Mouse (Mus musculus) kidney, embryonic 16.5 days (tissue): ENCODE measurements at regions not wholly inside any gene's neighbourhood (a gene's known extent, or its start where the extent isn't known, plus 50 kb on each side); places are given as distances from the start of the nearest gene placed in this dataset.
"Not testable (repeated sequence)": the region's sequence is repeated elsewhere in the genome, so short reads cannot be mapped to it uniquely, and the experiment has no call there.

Experiments
- ATAC-seq: fragments of 200-750 bp; cut with Nextera tagmentation; 2 replicates; pipeline ENCODE4 v1.8.0; 2017; ENCODE audit warnings: moderate TSS enrichment; ENCODE audit not compliant: low FRiP score, low TSS enrichment
- H3K27ac ChIP-seq: fragments of 300-500 bp; sonication (generic); 2 replicates; pipeline ENCODE4 v1.5.1; 2014; ENCODE audit warnings: low read length
- H3K27me3 ChIP-seq: fragments of 300-500 bp; sonication (generic); 2 replicates; pipeline ENCODE4 v1.6.1; 2014; ENCODE audit warnings: low read length, control low read depth, mixed read lengths; ENCODE audit not compliant: insufficient read depth
- H3K36me3 ChIP-seq: fragments of 300-500 bp; sonication (generic); 2 replicates; pipeline ENCODE4 v1.6.1; 2014; ENCODE audit warnings: low read length, control low read depth, mixed read lengths; ENCODE audit not compliant: insufficient read depth
- H3K4me1 ChIP-seq: fragments of 300-500 bp; sonication (generic); 2 replicates; pipeline ENCODE4 v1.6.1; 2014; ENCODE audit warnings: low read length, control low read depth, mixed read lengths; ENCODE audit not compliant: insufficient read depth
- H3K4me2 ChIP-seq: fragments of 300-500 bp; sonication (generic); replicated peaks from 2 replicates; pipeline ENCODE4 v1.6.1; 2014; ENCODE audit warnings: low read depth, low read length
- H3K4me3 ChIP-seq: fragments of 300-500 bp; sonication (generic); 2 replicates; pipeline ENCODE4 v1.5.1; 2014; ENCODE audit warnings: mild to moderate bottlenecking, low read length
- H3K9ac ChIP-seq: fragments of 300-500 bp; sonication (generic); replicated peaks from 2 replicates; pipeline ENCODE4 v1.6.1; 2014; ENCODE audit warnings: low read length
- H3K9me3 ChIP-seq: fragments of 300-500 bp; sonication (generic); 2 replicates; pipeline ENCODE4 v1.6.1; 2016; ENCODE audit warnings: low read length, control low read depth
- WGBS: fragments of 180-500 bp; shearing (Covaris S2); extraction: QIAGEN DNeasy Blood & Tissue Kit; methylation state at CpG from one replicate; pipeline ENCODE4 v1.1.7; 2014; 5-methylcytosine and 5-hydroxymethylcytosine counted together

DNA sequence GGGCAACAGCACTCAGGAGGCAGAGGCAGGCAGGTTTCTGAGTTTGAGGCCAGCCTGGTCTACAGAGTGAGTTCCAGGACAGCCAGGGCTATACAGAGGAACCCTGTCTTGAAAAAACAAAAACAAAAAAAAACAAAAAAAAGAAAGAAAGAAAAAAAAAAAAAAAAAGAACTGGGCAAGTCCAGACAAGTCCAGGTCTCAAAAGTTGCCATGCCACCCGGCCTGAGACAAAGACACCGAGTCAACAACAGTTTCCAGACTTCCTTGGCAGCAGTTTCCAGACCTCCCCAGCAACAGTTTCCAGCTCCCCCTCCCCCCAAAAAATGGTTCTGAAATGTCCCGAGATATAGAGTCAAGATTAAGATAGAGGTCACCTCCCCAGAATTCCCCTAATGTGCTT lies 110.6 kb upstream of the Kcng1 start:
- not testable (repeated sequence) for H3K27ac ChIP-seq, H3K9me3 ChIP-seq, H3K27me3 ChIP-seq, H3K4me3 ChIP-seq, H3K4me2 ChIP-seq, H3K9ac ChIP-seq, H3K36me3 ChIP-seq, H3K4me1 ChIP-seq, ATAC-seq
- 69% methylated on average over 3 of the region's 3 CpGs for WGBS

DNA sequence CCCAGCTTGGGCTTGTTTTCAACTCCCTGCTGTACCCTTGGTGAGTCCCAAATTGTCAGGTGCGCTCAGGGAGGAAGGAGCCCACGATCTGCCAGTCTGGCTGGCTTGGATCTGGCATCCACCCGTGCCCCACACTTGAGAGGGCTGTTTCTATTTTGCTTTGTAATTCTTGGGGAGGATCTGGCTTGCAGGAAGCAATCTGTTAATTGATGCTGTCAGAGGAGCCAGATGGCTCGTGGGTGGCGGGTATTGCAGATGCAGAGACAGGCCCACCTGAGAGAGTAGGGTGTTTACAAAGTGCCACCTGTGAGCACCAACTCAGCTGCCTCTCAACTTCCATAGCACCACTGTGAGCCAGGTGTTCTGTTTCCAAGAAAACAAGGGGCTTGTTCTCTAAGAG lies 99.1 kb upstream of the Kcng1 start:
- WGBS: 59% methylated on average over 5 of the region's 5 CpGs
- no peaks in the 10 kb centered on the region for H3K27me3 ChIP-seq
- H3K4me2 ChIP-seq: no peak overlapping the region
- H3K27ac ChIP-seq: no peak overlapping the region
- no peaks in the 10 kb centered on the region for H3K4me1 ChIP-seq
- no peak for ATAC-seq
- no peak overlapping the region for H3K9ac ChIP-seq
- peaks cover 5% of the 10 kb centered on the region; the same call in 1 of the 2 replicates for H3K9me3 ChIP-seq
- H3K36me3 ChIP-seq: no peaks in the 10 kb centered on the region
- H3K4me3 ChIP-seq: no peak overlapping the region

DNA sequence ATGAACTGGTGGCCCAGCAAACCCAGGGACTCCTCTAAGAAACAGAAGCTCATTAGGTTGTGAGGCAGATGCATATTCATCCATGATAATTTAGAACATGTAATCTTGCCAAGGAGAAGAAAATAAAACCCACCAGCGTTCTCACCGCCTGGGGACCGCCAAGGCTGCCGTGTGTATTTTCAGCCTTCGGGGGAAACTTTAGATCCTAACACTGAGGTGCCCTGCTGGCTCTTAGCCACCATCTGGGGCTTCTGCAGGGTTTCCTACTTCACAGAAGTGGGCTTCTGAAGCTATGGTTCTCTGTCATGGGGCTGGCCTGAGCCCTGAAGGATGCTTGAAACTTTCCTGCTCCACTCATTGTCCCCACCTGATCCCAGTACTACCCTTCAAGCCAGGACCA lies 90.8 kb upstream of the Kcng1 start:
- no peak overlapping the region for H3K4me2 ChIP-seq
- H3K9me3 ChIP-seq: peaks cover 23% of the 10 kb centered on the region
- H3K9ac ChIP-seq: no peak overlapping the region
- no peak for ATAC-seq
- H3K4me1 ChIP-seq: no peaks in the 10 kb centered on the region
- H3K4me3 ChIP-seq: no peak overlapping the region
- no peak overlapping the region for H3K27ac ChIP-seq
- no peaks in the 10 kb centered on the region for H3K36me3 ChIP-seq
- H3K27me3 ChIP-seq: no peaks in the 10 kb centered on the region
- 92% methylated on average over 5 of the region's 5 CpGs for WGBS

DNA sequence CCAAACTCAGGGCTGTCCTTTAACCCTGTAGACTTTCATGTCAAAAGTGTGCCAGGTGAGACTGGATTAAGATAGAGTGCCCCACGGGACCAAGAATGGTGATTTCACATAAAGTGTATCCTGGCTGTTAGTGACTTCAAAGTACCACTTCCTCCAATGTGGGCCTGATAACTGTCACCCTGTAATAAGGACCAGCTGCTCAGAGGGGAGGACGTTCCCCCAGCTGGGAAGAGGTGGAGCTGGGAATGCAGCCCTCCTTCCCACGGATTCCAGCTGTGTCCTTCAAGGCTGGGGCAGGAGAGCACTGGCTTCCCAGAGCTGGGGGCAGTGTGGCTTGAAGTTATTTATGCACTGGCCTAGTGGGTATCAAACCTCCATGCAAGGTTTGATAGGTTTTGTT lies 89.7 kb upstream of the Kcng1 start:
- H3K4me1 ChIP-seq: no peaks in the 10 kb centered on the region
- H3K4me3 ChIP-seq: no peak overlapping the region
- no peak overlapping the region for H3K9ac ChIP-seq
- ATAC-seq: peak; percentile 74
- no peak overlapping the region for H3K27ac ChIP-seq
- H3K36me3 ChIP-seq: no peaks in the 10 kb centered on the region
- 10% methylated on average over 3 of the region's 3 CpGs for WGBS
- no peaks in the 10 kb centered on the region for H3K27me3 ChIP-seq
- H3K4me2 ChIP-seq: no peak overlapping the region
- H3K9me3 ChIP-seq: peaks cover 23% of the 10 kb centered on the region

DNA sequence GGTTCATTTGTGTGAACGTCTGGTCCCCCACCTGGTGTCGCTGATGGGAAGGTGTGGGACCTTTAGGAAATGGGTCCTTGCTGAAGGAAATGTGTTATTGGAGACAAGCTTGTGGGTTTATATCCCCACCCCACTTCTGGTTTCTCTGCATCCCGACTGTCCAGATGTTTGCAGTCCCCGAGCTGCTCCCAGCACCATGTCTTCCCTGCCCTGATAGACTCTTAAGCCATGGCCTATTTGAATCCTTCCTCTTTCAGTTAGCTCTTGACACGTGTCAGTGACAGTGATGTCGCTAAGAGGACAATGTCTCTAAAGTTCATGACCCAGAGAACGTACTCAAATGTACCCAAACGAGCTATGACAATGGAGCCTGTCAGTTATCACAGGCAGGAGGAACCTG lies 77.7 kb upstream of the Kcng1 start:
- H3K4me2 ChIP-seq: no peak overlapping the region
- no peaks in the 10 kb centered on the region for H3K9me3 ChIP-seq
- no peaks in the 10 kb centered on the region for H3K4me1 ChIP-seq
- no peak overlapping the region for H3K4me3 ChIP-seq
- H3K36me3 ChIP-seq: no peaks in the 10 kb centered on the region
- no peaks in the 10 kb centered on the region for H3K27me3 ChIP-seq
- ATAC-seq: no peak
- H3K27ac ChIP-seq: no peak overlapping the region
- H3K9ac ChIP-seq: no peak overlapping the region
- 63% methylated on average over 8 of the region's 8 CpGs for WGBS

DNA sequence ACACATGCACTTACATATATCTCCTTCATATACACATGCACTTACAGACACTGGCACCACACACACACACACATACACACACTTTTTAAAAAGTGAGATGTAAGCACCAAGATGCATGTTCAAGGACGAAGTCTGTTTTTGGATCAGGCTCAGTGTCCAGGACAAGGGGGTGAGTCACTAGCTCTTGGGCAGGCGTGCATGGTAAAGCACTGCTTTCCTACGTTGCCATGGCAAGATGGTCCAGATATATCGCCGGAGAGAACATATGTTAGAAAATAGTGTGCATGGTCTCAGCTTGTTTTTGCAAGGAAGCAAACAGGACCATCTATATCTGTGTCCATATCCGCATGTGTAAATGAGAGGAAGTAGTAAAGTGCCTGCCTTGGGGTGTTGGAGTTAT lies 77.0 kb upstream of the Kcng1 start:
- ATAC-seq: no peak
- no peak overlapping the region for H3K4me2 ChIP-seq
- no peaks in the 10 kb centered on the region for H3K36me3 ChIP-seq
- H3K4me1 ChIP-seq: no peaks in the 10 kb centered on the region
- no peak overlapping the region for H3K27ac ChIP-seq
- H3K9ac ChIP-seq: no peak overlapping the region
- H3K9me3 ChIP-seq: no peaks in the 10 kb centered on the region
- H3K4me3 ChIP-seq: no peak overlapping the region
- WGBS: 79% methylated on average over 6 of the region's 6 CpGs
- no peaks in the 10 kb centered on the region for H3K27me3 ChIP-seq

DNA sequence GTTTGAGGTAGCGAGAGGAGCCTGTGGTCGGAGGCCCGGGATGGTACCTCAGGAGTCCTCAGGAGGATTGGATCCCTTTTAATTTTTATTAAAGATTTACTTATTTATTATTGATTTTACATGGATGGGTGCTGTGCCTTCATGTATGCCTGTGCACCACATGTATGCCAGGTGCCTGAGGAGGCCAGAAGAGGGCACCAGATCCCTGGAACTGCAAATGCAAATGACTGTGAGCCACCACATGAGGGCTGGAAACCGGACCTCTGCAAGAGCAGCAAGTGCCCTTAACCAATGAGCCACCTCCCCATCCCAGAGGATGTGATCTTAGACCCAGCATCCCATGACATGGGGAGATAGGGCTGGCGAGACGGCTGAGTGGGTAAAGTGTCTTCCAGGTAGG lies 76.3 kb upstream of the Kcng1 start:
- no peak for ATAC-seq
- WGBS: 89% methylated on average over 6 of the region's 6 CpGs

DNA sequence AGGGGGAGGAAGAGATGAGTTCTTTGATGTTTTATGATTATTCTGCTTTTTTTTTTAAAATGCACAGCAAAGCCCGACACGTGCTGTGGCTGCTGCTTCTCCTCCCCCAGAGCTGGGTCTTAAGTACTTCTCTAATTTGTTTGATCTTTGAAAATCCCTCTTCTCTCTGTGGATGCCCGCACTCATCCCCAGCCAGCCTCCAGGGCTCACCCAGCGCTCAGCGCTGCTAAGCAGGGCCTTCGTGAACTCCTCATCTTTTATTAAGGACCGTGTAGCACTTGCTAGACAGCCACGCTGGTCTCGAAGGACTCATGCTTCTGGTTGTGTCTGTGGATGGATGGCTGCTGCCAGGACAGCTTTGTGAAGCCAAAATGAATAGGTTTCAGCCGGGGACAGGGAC lies 72.9 kb upstream of the Kcng1 start:
- Histone ChIP-seq H3K4me2 (no peak overlapping the region), H3K27me3 (no peaks in the 10 kb centered on the region), H3K36me3 (no peaks in the 10 kb centered on the region), H3K9me3 (no peaks in the 10 kb centered on the region), H3K4me3 (no peak overlapping the region), H3K9ac (no peak overlapping the region), H3K4me1 (no peaks in the 10 kb centered on the region), H3K27ac (no peak overlapping the region)
- no peak for ATAC-seq
- WGBS: 50% methylated on average over 10 of the region's 10 CpGs

More for the DNA sequence above, 76.3 kb upstream of the Kcng1 start:
- Histone ChIP-seq H3K4me3 (no peak overlapping the region), H3K4me2 (no peak overlapping the region), H3K9me3 (no peaks in the 10 kb centered on the region), H3K4me1 (no peaks in the 10 kb centered on the region), H3K27me3 (no peaks in the 10 kb centered on the region), H3K36me3 (no peaks in the 10 kb centered on the region), H3K9ac (no peak overlapping the region), H3K27ac (no peak overlapping the region)

DNA sequence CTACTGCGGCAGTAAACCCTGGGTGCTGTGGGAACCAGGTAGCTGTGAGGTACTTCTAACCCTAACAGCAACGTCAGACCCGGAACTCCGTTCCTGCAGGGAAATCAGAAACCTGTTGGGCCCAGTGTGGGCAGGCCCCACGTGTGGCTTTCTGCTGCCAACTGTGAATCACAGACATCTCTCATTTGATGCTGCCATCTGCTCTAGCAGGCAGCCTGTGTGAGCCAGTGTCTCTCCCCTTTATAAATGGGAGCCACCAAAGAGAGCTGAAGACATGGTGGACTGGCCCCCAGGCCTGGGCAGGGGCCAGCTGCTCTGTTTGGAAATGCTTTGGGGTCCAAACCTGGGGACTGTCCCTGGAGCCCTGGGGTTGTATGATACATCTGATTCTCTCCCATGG lies 71.1 kb upstream of the Kcng1 start:
- WGBS: 55% methylated on average over 5 of the region's 5 CpGs
- Histone ChIP-seq H3K4me3 (no peak overlapping the region), H3K27ac (no peak overlapping the region), H3K4me2 (no peak overlapping the region), H3K9me3 (no peaks in the 10 kb centered on the region), H3K9ac (no peak overlapping the region), H3K27me3 (no peaks in the 10 kb centered on the region), H3K4me1 (no peaks in the 10 kb centered on the region), H3K36me3 (no peaks in the 10 kb centered on the region)
- ATAC-seq: no peak

DNA sequence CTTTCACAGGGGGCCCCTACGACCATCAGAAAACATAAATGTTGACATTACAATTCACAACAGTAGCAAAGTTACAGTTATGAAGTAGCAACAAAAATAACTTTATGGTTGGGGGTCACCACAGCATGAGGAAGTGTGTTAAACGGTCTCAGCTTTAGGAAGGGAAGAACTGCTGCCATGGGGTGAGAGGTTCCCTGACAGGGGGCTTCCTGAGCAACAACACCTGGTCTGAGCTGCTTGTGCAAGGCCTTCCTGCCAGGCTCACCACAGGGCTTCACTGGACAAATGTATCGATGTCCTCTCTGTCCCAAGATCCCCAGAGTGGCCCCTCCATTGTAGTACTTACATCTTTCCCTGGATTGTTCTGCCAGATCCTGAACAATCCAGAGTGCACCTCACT lies 70.7 kb upstream of the Kcng1 start:
- Histone ChIP-seq H3K27ac (no peak overlapping the region), H3K4me1 (no peaks in the 10 kb centered on the region), H3K9ac (no peak overlapping the region), H3K36me3 (no peaks in the 10 kb centered on the region), H3K9me3 (no peaks in the 10 kb centered on the region), H3K4me2 (no peak overlapping the region), H3K4me3 (no peak overlapping the region), H3K27me3 (no peaks in the 10 kb centered on the region)
- no peak for ATAC-seq
- WGBS: 22% methylated on average over 3 of the region's 3 CpGs

DNA sequence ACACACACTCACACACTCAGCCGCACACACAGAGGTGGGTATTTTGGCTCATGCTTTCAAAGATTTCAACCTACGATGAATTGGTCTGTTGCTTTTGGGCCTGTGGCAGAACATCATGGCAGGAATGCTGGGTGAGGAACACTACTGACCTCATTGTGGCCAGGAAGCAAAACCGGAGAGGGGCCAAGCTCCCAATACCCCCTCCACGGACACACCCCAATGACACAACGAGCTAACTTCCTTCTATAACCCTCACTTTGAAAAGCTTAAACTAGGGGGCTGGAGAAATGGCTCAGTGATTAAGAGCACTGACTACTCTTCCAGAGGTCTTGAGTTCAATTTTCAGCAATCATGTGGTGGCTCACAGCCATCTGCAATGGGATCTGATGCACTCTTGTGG lies 63.8 kb upstream of the Kcng1 start:
- no peak overlapping the region for H3K27ac ChIP-seq
- no peak for ATAC-seq
- no peak overlapping the region for H3K4me3 ChIP-seq
- H3K4me2 ChIP-seq: no peak overlapping the region
- no peak overlapping the region for H3K9ac ChIP-seq
- H3K4me1 ChIP-seq: 0 out of 2 replicates have a peak, but pooled peaks cover 4% of the 10 kb centered on the region
- H3K9me3 ChIP-seq: no peaks in the 10 kb centered on the region
- WGBS: 78% methylated on average over 5 of the region's 5 CpGs
- no peaks in the 10 kb centered on the region for H3K36me3 ChIP-seq
- H3K27me3 ChIP-seq: no peaks in the 10 kb centered on the region
